Mouse (Mus musculus) midbrain, embryonic 16.5 days (tissue): ENCODE data around the gene AW011738. TPM values are rescaled to one million over a fixed set of nuclear protein-coding genes. Genes with fewer than 3 reads are reported as not detected.

ENCODE experiments used
- ATAC-seq: fragments of 200-750 bp; cut with Nextera tagmentation; 2 replicates; pipeline ENCODE4 v1.8.0; 2017; ENCODE audit warnings: moderate TSS enrichment
- H3K27ac ChIP-seq: fragments of 300-500 bp; sonication (generic); 2 replicates; pipeline ENCODE4 v1.5.1; 2014; ENCODE audit warnings: mild to moderate bottlenecking, low read length, mixed read lengths
- H3K27me3 ChIP-seq: fragments of 300-500 bp; sonication (generic); 2 replicates; pipeline ENCODE4 v1.6.1; 2014; ENCODE audit warnings: low read depth, low read length, mixed read lengths; ENCODE audit not compliant: control insufficient read depth, insufficient read depth
- H3K36me3 ChIP-seq: fragments of 300-500 bp; sonication (generic); 2 replicates; pipeline ENCODE4 v1.6.1; 2014; ENCODE audit warnings: mild to moderate bottlenecking, low read length, moderate library complexity, mixed read lengths; ENCODE audit not compliant: control insufficient read depth, insufficient read depth
- H3K4me1 ChIP-seq: fragments of 300-500 bp; sonication (generic); 2 replicates; pipeline ENCODE4 v1.6.1; 2014; ENCODE audit warnings: mild to moderate bottlenecking, low read length, mixed read lengths; ENCODE audit not compliant: control insufficient read depth, insufficient read depth
- H3K4me2 ChIP-seq: fragments of 300-500 bp; sonication (generic); 2 replicates; pipeline ENCODE4 v1.6.1; 2014; ENCODE audit warnings: mild to moderate bottlenecking, low read length, mixed read lengths
- H3K4me3 ChIP-seq: fragments of 300-500 bp; sonication (generic); 2 replicates; pipeline ENCODE4 v1.5.1; 2014; ENCODE audit warnings: low read depth, mild to moderate bottlenecking, low read length, moderate library complexity, mixed read lengths
- H3K9ac ChIP-seq: fragments of 300-500 bp; sonication (generic); 2 replicates; pipeline ENCODE4 v1.6.1; 2014; ENCODE audit warnings: low read depth, low read length, mixed read lengths
- H3K9me3 ChIP-seq: fragments of 300-500 bp; sonication (generic); replicated peaks from 2 replicates; pipeline ENCODE4 v1.6.1; 2014; ENCODE audit warnings: mild to moderate bottlenecking, low read length, mixed read lengths; ENCODE audit not compliant: control insufficient read depth, poor library complexity, severe bottlenecking
- WGBS: fragments of 180-500 bp; shearing (Covaris S2); extraction: QIAGEN DNeasy Blood & Tissue Kit; methylation state at CpG from one replicate; pipeline ENCODE4 v1.1.7; 2014; 5-methylcytosine and 5-hydroxymethylcytosine counted together
- microRNA-seq: library from miRNA; unstranded; fragments of <30 nt; microRNA quantifications from one replicate; pipeline ENCODE4, GENCODE M21; 2017
- polyA plus RNA-seq: library from polyadenylated mRNA; unstranded; fragments of >200 nt; fragmentation: Nextera tagmentation; extraction: Ambion mirVana; gene quantifications from 2 replicates; pipeline ENCODE4 v1.2.1, GENCODE M21; 2015

Gene AW011738
- polyA plus RNA-seq, 1 experiment from 2014 or later = 4.2 TPM

- H3K4me1 ChIP-seq = peaks cover 14% of the 10 kb centered on the region; the same call in 1 of the 2 replicates
- H3K4me3 ChIP-seq = no peak overlapping the region
- 0 out of 2 replicates have a peak, but pooled peaks have one; percentile 9 for ATAC-seq
- H3K27ac ChIP-seq = peak overlapping the region; percentile 54
- peaks cover 6% of the 10 kb centered on the region; the same call in 1 of the 2 replicates for H3K27me3 ChIP-seq
- H3K36me3 ChIP-seq = peaks cover 11% of the 10 kb centered on the region
- 26% methylated on average over 7 of the region's 7 CpGs for WGBS
- no peak overlapping the region for H3K9ac ChIP-seq
- no peak overlapping the region for H3K4me2 ChIP-seq
- H3K9me3 ChIP-seq = no peaks in the 10 kb centered on the region
Observed at GRCm38 (mm10) chr4:156252140-156252539, 49.0 kb downstream of the AW011738 start.

- 0 out of 2 replicates have a peak, but pooled peaks have one; percentile 9 for ATAC-seq
- H3K27ac ChIP-seq = peak overlapping the region; percentile 54; the same call in 1 of the 2 replicates
- no peak overlapping the region for H3K4me2 ChIP-seq
- H3K36me3 ChIP-seq = peaks cover 8% of the 10 kb centered on the region
- no peak overlapping the region for H3K4me3 ChIP-seq
- 23% methylated on average over 3 of the region's 3 CpGs for WGBS
- peaks cover 6% of the 10 kb centered on the region; the same call in 1 of the 2 replicates for H3K27me3 ChIP-seq
- H3K4me1 ChIP-seq = peaks cover 14% of the 10 kb centered on the region; the same call in 1 of the 2 replicates
- 0 out of 2 replicates have a peak overlapping the region, but pooled peaks have one; percentile 3 for H3K9ac ChIP-seq
- no peaks in the 10 kb centered on the region for H3K9me3 ChIP-seq
Observed at GRCm38 (mm10) chr4:156252619-156253018, 49.5 kb downstream of the AW011738 start.

GRCm38 (mm10) chr4:156253043-156253442, 49.9 kb downstream of the AW011738 start:
- H3K27ac ChIP-seq = 0 out of 2 replicates have a peak overlapping the region, but pooled peaks have one; percentile 38
- H3K9ac ChIP-seq = 0 out of 2 replicates have a peak overlapping the region, but pooled peaks have one; percentile 3
- peaks cover 6% of the 10 kb centered on the region; the same call in 1 of the 2 replicates for H3K27me3 ChIP-seq
- WGBS = 35% methylated on average over 7 of the region's 7 CpGs
- no peak overlapping the region for H3K4me2 ChIP-seq
- no peak overlapping the region for H3K4me3 ChIP-seq
- no peak for ATAC-seq
- H3K36me3 ChIP-seq = peaks cover 4% of the 10 kb centered on the region
- no peaks in the 10 kb centered on the region for H3K9me3 ChIP-seq
- peaks cover 14% of the 10 kb centered on the region; the same call in 1 of the 2 replicates for H3K4me1 ChIP-seq

GRCm38 (mm10) chr4:156254361-156255077, 51.4 kb downstream of the AW011738 start:
- Histone ChIP-seq H3K36me3 (no peaks in the 10 kb centered on the region), H3K9ac (peak overlapping the region; percentile 38; the same call in 1 of the 2 replicates), H3K4me1 (peaks cover 14% of the 10 kb centered on the region; the same call in 1 of the 2 replicates), H3K4me3 (peak overlapping the region; percentile 13), H3K4me2 (peak overlapping the region; percentile 38), H3K9me3 (no peaks in the 10 kb centered on the region), H3K27ac (no peak overlapping the region), H3K27me3 (peaks cover 6% of the 10 kb centered on the region; the same call in 1 of the 2 replicates)
- peak; percentile 36; the same call in 1 of the 2 replicates for ATAC-seq
- 2% methylated on average over 30 of the region's 30 CpGs for WGBS

Small RNA genes lying within 50 kb of the gene (microRNA-seq; reads per million reads assigned to microRNA genes)
- 3.3 reads per million, percentile 16 among the genes with 10 or more reads in this experiment for gene Mir7658

Other genes with a start within 250 kb of the AW011738 start
- 6.6 and 7.8 TPM in 2 replicates for gene C1qtnf12, start 241.0 kb upstream of the AW011738 start, polyA plus RNA-seq
- gene B3galt6, start 210.7 kb upstream of the AW011738 start, polyA plus RNA-seq = 37.8 and 41.0 TPM in 2 replicates
- gene Sdf4, start 210.4 kb upstream of the AW011738 start, polyA plus RNA-seq = 112 and 114 TPM in 2 replicates
- gene Tnfrsf4, start 189.5 kb upstream of the AW011738 start, polyA plus RNA-seq = 0.91 TPM in 1 of 2 replicates, not detected in the other
- 2.0 and 2.4 TPM in 2 replicates for gene Tnfrsf18, start 177.1 kb upstream of the AW011738 start, polyA plus RNA-seq
- not detected in 2 replicates for gene Ttll10, start 143.9 kb upstream of the AW011738 start, polyA plus RNA-seq
- 34.3 and 38.6 TPM in 2 replicates for gene 9430015G10Rik, start 93.3 kb upstream of the AW011738 start, polyA plus RNA-seq
- gene Rnf223, start 72.8 kb upstream of the AW011738 start, polyA plus RNA-seq = 0.54 and 0.75 TPM in 2 replicates
- 126 and 129 TPM in 2 replicates for gene Agrn, start 5.8 kb upstream of the AW011738 start, polyA plus RNA-seq
- gene Isg15, start 2.5 kb upstream of the AW011738 start, polyA plus RNA-seq = 1.2 and 1.4 TPM in 2 replicates
- gene Perm1, start 12.6 kb downstream of the AW011738 start, polyA plus RNA-seq = 2.0 and 2.7 TPM in 2 replicates
- 26.8 and 26.9 TPM in 2 replicates for gene Plekhn1, start 31.6 kb downstream of the AW011738 start, polyA plus RNA-seq
- 48.6 and 50.9 TPM in 2 replicates for gene Noc2l, start 32.7 kb downstream of the AW011738 start, polyA plus RNA-seq
- 4.4 and 4.9 TPM in 2 replicates for gene Samd11, start 52.4 kb downstream of the AW011738 start, polyA plus RNA-seq
- not detected in 2 replicates for gene Vmn2r-ps159, start 127.8 kb downstream of the AW011738 start, polyA plus RNA-seq